Mouse (Mus musculus): Measurements from ENCODE around the gene Paf1.

GRCm38 (mm10) chr7:28354113-28354581 lies 38.6 kb upstream of the Paf1 start:
- no peak for TF ChIP-seq CTCF (conservative IDR thresholded peaks at IDR 0.05; ENCODE audit: low read length)
- TF ChIP-seq POU5F1 (IDR thresholded peaks at IDR 0.05; ENCODE audit: borderline replicate concordance, low read length), result no peak
